Mouse (Mus musculus) brain, embryonic 14.5 days (tissue): ENCODE measurements around the gene Rgcc.
A peak's percentile ranks its signal among the peaks of the same experiment; 100 is the strongest.

Experiments used
- CTCF ChIP-seq: fragments of 200-500 bp; IDR thresholded peaks from 2 replicates; pipeline ENCODE4 v1.5.1; 2012; ENCODE audit warnings: inconsistent platforms, mild to moderate bottlenecking, moderate library complexity, borderline replicate concordance; ENCODE audit not compliant: insufficient read depth, insufficient read length; ENCODE audit errors: extremely low read depth
- POLR2A ChIP-seq: fragments of 200-500 bp; IDR thresholded peaks from 2 replicates; pipeline ENCODE4 v1.6.1; 2012; ENCODE audit warnings: mild to moderate bottlenecking, inconsistent platforms, borderline replicate concordance; ENCODE audit not compliant: poor library complexity, insufficient read depth, insufficient read length, severe bottlenecking; ENCODE audit errors: extremely low read depth

- peak; percentile 39; the same call in 1 of the 2 replicates for TF ChIP-seq CTCF
- no peak for TF ChIP-seq POLR2A
Observed at GRCm38 (mm10) chr14:79288280-79288679, 13.2 kb downstream of the Rgcc start.
